Mouse (Mus musculus): ENCODE measurements around the gene Pxk.
A peak's percentile ranks its signal among the peaks of the same experiment; 100 is the strongest.

Pxk gene

GRCm38 (mm10) chr14:8206179-8206910 is 108.3 kb downstream of the Pxk start:
- DNase-seq (ENCODE audit: low spot score) = no peak

GRCm38 (mm10) chr14:8207105-8207504 is 109.1 kb downstream of the Pxk start:
- no peak for DNase-seq (ENCODE audit: low spot score)

- no peak for DNase-seq (ENCODE audit: low spot score)
These were observed 109.5 kb downstream of the Pxk start for GRCm38 (mm10) chr14:8207543-8207942.

- peak; percentile 56 for DNase-seq (ENCODE audit: low spot score)
These were observed 110.9 kb downstream of the Pxk start for GRCm38 (mm10) chr14:8208876-8209275.

GRCm38 (mm10) chr14:8209896-8210295 is 111.9 kb downstream of the Pxk start:
- no peak for DNase-seq (ENCODE audit: low spot score)

- DNase-seq (ENCODE audit: low spot score) = no peak
These were observed 115.0 kb downstream of the Pxk start for GRCm38 (mm10) chr14:8212996-8213395.

- peak; percentile 94 for DNase-seq (ENCODE audit: low spot score)
These were observed 115.8 kb downstream of the Pxk start, which contains the start of gene Kctd6 for GRCm38 (mm10) chr14:8213803-8214224. Gene Kctd6 (plus strand): TSS chr14:8214140.

Data from MN1 (cell line).